Mouse (Mus musculus) lung, adult 2 months (tissue): ENCODE measurements around the gene Nae1.

ENCODE experiments used
- CTCF ChIP-seq: fragments of 200-500 bp; IDR thresholded peaks from 2 replicates; pipeline ENCODE4 v1.5.1; 2011; ENCODE audit warnings: mild to moderate bottlenecking, low read length, control low read depth; ENCODE audit not compliant: insufficient read depth
- POLR2A ChIP-seq: fragments of 200-500 bp; IDR thresholded peaks from 2 replicates; pipeline ENCODE4 v1.6.1; 2011; ENCODE audit warnings: low read depth, mild to moderate bottlenecking, control low read depth, low read length, borderline replicate concordance; ENCODE audit errors: extremely low read depth

DNA sequence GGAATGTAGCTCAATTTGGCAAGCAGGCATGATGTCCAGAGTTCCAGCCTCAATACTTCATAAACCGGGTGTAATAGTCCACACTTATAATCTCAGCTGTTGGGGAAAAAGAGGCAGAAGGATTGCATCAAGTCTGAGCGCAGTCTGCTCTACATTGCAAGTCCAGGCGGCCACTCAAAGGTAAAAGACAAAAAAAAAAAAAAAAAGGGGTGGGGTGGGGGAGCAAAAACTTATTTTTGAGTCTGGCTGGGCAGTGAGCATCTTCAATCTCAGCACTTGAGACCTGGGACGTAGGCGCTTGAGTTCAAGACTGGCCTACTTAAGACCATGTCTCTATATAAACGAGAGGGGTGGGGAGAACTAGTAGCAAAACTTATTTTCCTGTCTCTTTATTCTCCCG is 886 bp downstream of the Nae1 start:
- TF ChIP-seq CTCF (no peak), POLR2A (no peak)
